Mouse (Mus musculus) liver, postnatal 0 days (tissue): ENCODE data around the gene Brf1. TPM values are rescaled to one million over a fixed set of nuclear protein-coding genes. Genes with fewer than 3 reads are reported as not detected.
A peak's percentile ranks its signal among the peaks of the same experiment; 100 is the strongest.

Source experiments
- ATAC-seq: fragments of 200-750 bp; cut with Nextera tagmentation; 2 replicates; pipeline ENCODE4 v1.8.0; 2017; ENCODE audit warnings: mild to moderate bottlenecking, moderate library complexity
- DNase-seq: peaks from one replicate; pipeline ENCODE4 v3.0.0-alpha.2; 2016
- H3K27ac ChIP-seq: fragments of 300-500 bp; sonication (generic); 2 replicates; pipeline ENCODE4 v1.5.1; 2014; ENCODE audit warnings: antibody characterized with exemption, moderate library complexity, mild to moderate bottlenecking, low read depth
- H3K27me3 ChIP-seq: fragments of 300-500 bp; sonication (generic); 2 replicates; pipeline ENCODE4 v1.6.1; 2014; ENCODE audit warnings: low read length, control low read depth, mixed read lengths; ENCODE audit not compliant: insufficient read depth
- H3K36me3 ChIP-seq: fragments of 300-500 bp; sonication (generic); replicated peaks from 2 replicates; pipeline ENCODE4 v1.6.1; 2014; ENCODE audit warnings: mild to moderate bottlenecking, control low read depth, low read length, moderate library complexity, mixed read lengths; ENCODE audit not compliant: insufficient read depth
- H3K4me1 ChIP-seq: fragments of 300-500 bp; sonication (generic); 2 replicates; pipeline ENCODE4 v1.6.1; 2014; ENCODE audit warnings: antibody characterized with exemption, mild to moderate bottlenecking, control low read depth; ENCODE audit not compliant: insufficient read depth
- H3K4me2 ChIP-seq: fragments of 300-500 bp; sonication (generic); 2 replicates; pipeline ENCODE4 v1.6.1; 2014; ENCODE audit warnings: low read depth, mild to moderate bottlenecking, low read length, moderate library complexity, mixed read lengths
- H3K4me3 ChIP-seq: fragments of 300-500 bp; sonication (generic); 2 replicates; pipeline ENCODE4 v1.5.1; 2014; ENCODE audit warnings: low read depth, low read length
- H3K9ac ChIP-seq: fragments of 300-500 bp; sonication (generic); replicated peaks from 2 replicates; pipeline ENCODE4 v1.6.1; 2014; ENCODE audit warnings: mild to moderate bottlenecking, moderate library complexity
- H3K9me3 ChIP-seq: fragments of 300-500 bp; sonication (generic); 2 replicates; pipeline ENCODE4 v1.6.1; 2016; ENCODE audit warnings: mild to moderate bottlenecking, control low read depth, low read length, mixed read lengths
- CTCF ChIP-seq: sonication (generic); IDR thresholded peaks from 2 replicates; pipeline ENCODE4 v1.5.1; 2016; ENCODE audit warnings: antibody characterized with exemption, low read depth
- EP300 ChIP-seq: IDR thresholded peaks from 2 replicates; pipeline ENCODE4 v1.6.1; 2016; ENCODE audit warnings: antibody characterized with exemption, low read depth, mild to moderate bottlenecking
- WGBS: fragments of 180-500 bp; shearing (Covaris S2); extraction: QIAGEN DNeasy Blood & Tissue Kit; methylation state at CpG from one replicate; pipeline ENCODE4 v1.1.7; 2014; ENCODE audit not compliant: insufficient replicate concordance; 5-methylcytosine and 5-hydroxymethylcytosine counted together
- polyA plus RNA-seq: library from polyadenylated mRNA; unstranded; fragments of >200 nt; fragmentation: Nextera tagmentation; extraction: Ambion mirVana; gene quantifications from 2 replicates; pipeline ENCODE4 v1.2.1, GENCODE M21; 2015

Brf1 gene
- polyA plus RNA-seq, 1 experiment from 2014 or later, result 18.4 TPM

GRCm38 (mm10) chr12:112937906-112938305 is 62.6 kb downstream of the Brf1 start:
- DNase-seq (no peak), ATAC-seq (no peak)
- no peaks in the 10 kb centered on the region for H3K27me3 ChIP-seq
- H3K9ac ChIP-seq, result no peak overlapping the region
- H3K27ac ChIP-seq, result no peak overlapping the region
- no peaks in the 10 kb centered on the region for H3K9me3 ChIP-seq
- H3K4me2 ChIP-seq, result no peak overlapping the region
- WGBS, result 50% methylated on average over 9 of the region's 9 CpGs
- TF ChIP-seq CTCF, result no peak
- TF ChIP-seq EP300, result no peak
- H3K4me3 ChIP-seq, result no peak overlapping the region
- H3K4me1 ChIP-seq, result peaks cover 13% of the 10 kb centered on the region
- H3K36me3 ChIP-seq, result no peaks in the 10 kb centered on the region

- no peak overlapping the region for H3K9ac ChIP-seq
- peaks cover 37% of the 10 kb centered on the region for H3K27me3 ChIP-seq
- no peaks in the 10 kb centered on the region for H3K36me3 ChIP-seq
- no peak for TF ChIP-seq CTCF
- no peak for TF ChIP-seq EP300
- H3K9me3 ChIP-seq, result no peaks in the 10 kb centered on the region
- H3K27ac ChIP-seq, result no peak overlapping the region
- 39% methylated on average over 7 of the region's 7 CpGs for WGBS
- no peak for DNase-seq
- ATAC-seq, result no peak
- no peak overlapping the region for H3K4me2 ChIP-seq
- H3K4me3 ChIP-seq, result no peak overlapping the region
- H3K4me1 ChIP-seq, result peaks cover 8% of the 10 kb centered on the region; the same call in 1 of the 2 replicates
Measured at GRCm38 (mm10) chr12:112932647-112933046, 67.9 kb downstream of the Brf1 start.

GRCm38 (mm10) chr12:112929562-112930352 is 70.7 kb downstream of the Brf1 start, which contains the start of gene Jag2:
Gene Jag2, minus strand, starts transcription at chr12:112929776.
- Histone ChIP-seq H3K27ac (no peak within 1 kb of the TSS), H3K27me3 (peaks cover 58% of the 10 kb centered on the region), H3K9me3 (no peaks in the 10 kb centered on the region), H3K36me3 (no peaks in the 10 kb centered on the region), H3K4me1 (peaks cover 8% of the 10 kb centered on the region; the same call in 1 of the 2 replicates), H3K4me3 (peak within 1 kb of the TSS; percentile 46), H3K4me2 (peak within 1 kb of the TSS; percentile 69), H3K9ac (no peak within 1 kb of the TSS)
- ATAC-seq (peak; percentile 30; the same call in 1 of the 2 replicates), DNase-seq (peak; percentile 49)
- TF ChIP-seq EP300, result no peak
- peak; percentile 38 for TF ChIP-seq CTCF
- 2% methylated on average over 41 of the region's 85 CpGs for WGBS

- DNase-seq, result peak; percentile 34
- H3K27ac ChIP-seq, result no peak overlapping the region
- H3K4me2 ChIP-seq, result peak overlapping the region; percentile 69
- H3K9me3 ChIP-seq, result no peaks in the 10 kb centered on the region
- ATAC-seq, result peak; percentile 38
- peaks cover 8% of the 10 kb centered on the region; the same call in 1 of the 2 replicates for H3K4me1 ChIP-seq
- H3K36me3 ChIP-seq, result no peaks in the 10 kb centered on the region
- peaks cover 58% of the 10 kb centered on the region for H3K27me3 ChIP-seq
- H3K4me3 ChIP-seq, result peak overlapping the region; percentile 46
- WGBS, result 4% methylated on average over 86 of the region's 124 CpGs
- no peak overlapping the region for H3K9ac ChIP-seq
- no peak for TF ChIP-seq CTCF
- TF ChIP-seq EP300, result no peak
Measured at GRCm38 (mm10) chr12:112928401-112929241, 71.9 kb downstream of the Brf1 start.

GRCm38 (mm10) chr12:112927265-112927664 is 73.2 kb downstream of the Brf1 start:
- WGBS, result 71% methylated on average over 14 of the region's 14 CpGs
- H3K4me3 ChIP-seq, result no peak overlapping the region
- TF ChIP-seq CTCF (no peak), EP300 (no peak)
- H3K9ac ChIP-seq, result no peak overlapping the region
- peaks cover 8% of the 10 kb centered on the region; the same call in 1 of the 2 replicates for H3K4me1 ChIP-seq
- DNase-seq, result no peak
- H3K27ac ChIP-seq, result no peak overlapping the region
- no peak for ATAC-seq
- no peaks in the 10 kb centered on the region for H3K36me3 ChIP-seq
- no peaks in the 10 kb centered on the region for H3K9me3 ChIP-seq
- peaks cover 58% of the 10 kb centered on the region for H3K27me3 ChIP-seq
- no peak overlapping the region for H3K4me2 ChIP-seq

- H3K27me3 ChIP-seq, result peaks cover 49% of the 10 kb centered on the region
- ATAC-seq (no peak), DNase-seq (no peak)
- TF ChIP-seq CTCF (peak; percentile 34; the same call in 1 of the 2 replicates), EP300 (no peak)
- H3K4me3 ChIP-seq, result no peak overlapping the region
- H3K27ac ChIP-seq, result no peak overlapping the region
- no peak overlapping the region for H3K4me2 ChIP-seq
- no peaks in the 10 kb centered on the region for H3K9me3 ChIP-seq
- WGBS, result 75% methylated on average over 6 of the region's 6 CpGs
- H3K36me3 ChIP-seq, result no peaks in the 10 kb centered on the region
- H3K4me1 ChIP-seq, result peaks cover 8% of the 10 kb centered on the region; the same call in 1 of the 2 replicates
- H3K9ac ChIP-seq, result no peak overlapping the region
Measured at GRCm38 (mm10) chr12:112925950-112926349, 74.6 kb downstream of the Brf1 start.
